Mouse (Mus musculus): ENCODE data around the gene Vcp.

DNA sequence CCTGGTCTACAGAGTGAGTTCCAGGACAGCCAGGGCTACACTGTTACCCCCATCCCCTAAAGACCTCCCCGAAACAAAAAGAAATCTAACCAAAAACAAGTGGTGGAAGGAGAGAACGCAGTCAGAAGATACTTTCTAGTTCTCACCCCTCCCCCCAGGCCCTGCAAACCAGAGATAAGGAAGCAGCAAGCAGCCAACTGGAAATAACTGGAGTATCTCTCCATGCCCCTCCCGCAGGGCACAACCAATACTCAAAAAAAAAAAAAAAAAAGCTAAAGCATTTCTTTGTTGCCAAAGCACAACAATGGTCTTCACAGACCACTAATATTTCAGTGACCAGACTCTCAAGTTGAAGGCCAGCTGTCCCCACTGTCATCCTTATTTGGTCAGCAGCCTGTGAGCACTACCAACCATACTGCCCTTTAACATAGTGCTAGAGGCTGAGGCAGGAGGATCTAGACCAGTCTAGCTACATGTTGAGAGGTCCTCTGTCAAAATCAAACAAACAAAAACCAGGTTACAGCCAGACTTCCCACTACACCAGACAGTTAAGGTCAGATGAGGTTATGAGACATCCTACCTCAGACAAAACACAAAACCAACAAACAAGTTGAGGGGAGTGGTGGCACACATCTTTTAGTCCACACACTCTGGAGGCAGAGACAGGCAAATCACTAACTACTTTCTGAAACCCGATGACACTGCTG is 37.7 kb upstream of the Vcp start:
- no peak for TF ChIP-seq CTCF (IDR thresholded peaks at IDR 0.05; ENCODE audit: low read depth)
- TF ChIP-seq EP300 (IDR thresholded peaks at IDR 0.05; ENCODE audit: low read depth), result no peak

Measured in heart, postnatal 0 days (tissue).